Mouse (Mus musculus) cerebellum, adult 11-12 months (tissue): ENCODE measurements at regions not wholly inside any gene's neighbourhood (a gene's known extent, or its start where the extent isn't known, plus 50 kb on each side); places are given as distances from the start of the nearest gene placed in this dataset.

ENCODE experiments used
- DNase-seq: peaks from one replicate; pipeline ENCODE4 v3.0.0; 2022

DNA sequence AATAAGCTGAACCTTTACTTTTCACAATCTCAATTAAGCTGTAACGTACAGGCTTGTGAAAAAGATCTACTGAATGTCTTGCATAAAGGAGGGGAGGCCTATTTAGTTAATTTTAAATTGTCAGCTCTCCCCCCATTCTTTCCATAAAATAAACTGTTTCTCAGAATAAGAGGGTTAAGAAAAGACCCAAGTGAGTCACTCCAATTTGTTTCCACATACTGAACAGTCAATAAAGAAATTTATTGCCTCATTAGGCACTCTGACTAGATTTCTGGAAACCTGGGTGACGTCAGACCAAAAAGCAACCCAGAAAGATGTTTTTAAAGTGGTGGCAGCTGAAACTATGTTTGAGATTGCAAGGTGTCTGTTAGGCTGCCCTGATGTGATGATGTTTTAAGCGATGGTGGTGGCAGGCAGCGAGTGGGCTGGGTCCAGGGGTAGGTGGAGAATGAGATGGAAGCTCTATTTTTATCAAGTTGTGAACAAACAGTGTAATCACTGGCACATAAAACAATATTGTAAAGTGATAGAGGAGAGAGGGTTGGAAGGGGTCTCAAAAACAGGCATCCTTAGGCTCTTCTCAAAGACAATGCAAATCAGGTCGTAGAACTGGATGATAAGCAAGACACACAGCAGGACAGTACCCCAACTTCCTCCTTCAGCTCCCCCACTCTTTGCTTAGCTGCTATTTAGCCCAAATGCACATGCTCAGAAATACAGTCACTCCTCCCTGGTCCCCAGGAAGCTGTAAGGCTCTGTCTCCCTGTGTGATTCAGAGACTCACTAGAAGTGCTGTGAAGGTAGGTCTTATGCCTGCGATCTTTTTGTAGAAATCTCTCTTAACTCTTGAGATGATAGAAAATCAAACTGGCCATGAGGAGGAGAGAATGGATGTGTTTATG is 288.0 kb downstream of the Usp25 start:
- DNase-seq = no peak

DNA sequence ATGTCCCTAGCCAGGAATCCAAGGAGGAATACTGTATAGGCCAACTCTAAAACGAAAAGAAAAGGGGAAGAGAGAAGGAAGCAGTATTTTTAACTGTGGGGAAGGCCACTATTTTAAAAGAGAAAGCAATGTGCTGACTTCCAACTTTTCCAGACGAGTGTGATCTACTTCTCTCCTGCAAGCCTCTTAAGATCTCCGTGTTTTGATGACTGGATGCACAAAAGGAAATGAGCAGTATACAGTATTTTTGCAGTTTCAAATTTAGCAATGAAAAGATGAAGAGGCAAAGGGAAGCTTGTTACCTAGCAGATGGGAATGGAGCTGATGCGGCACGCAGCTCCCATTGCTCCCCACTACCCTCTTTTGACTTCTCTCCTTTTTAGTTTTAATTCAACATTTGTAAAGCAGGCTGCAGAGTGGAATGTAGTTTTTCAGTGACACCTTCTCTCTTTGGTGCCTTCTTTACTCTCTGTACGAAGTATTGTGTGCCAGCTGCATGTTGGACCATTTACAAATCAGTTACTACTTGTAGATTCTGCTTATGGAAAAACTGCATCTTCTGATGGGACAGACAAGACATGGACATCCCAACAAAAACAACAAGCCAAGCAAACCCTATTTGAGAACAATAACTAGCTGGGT is 287.2 kb downstream of the Usp25 start:
- DNase-seq = no peak

DNA sequence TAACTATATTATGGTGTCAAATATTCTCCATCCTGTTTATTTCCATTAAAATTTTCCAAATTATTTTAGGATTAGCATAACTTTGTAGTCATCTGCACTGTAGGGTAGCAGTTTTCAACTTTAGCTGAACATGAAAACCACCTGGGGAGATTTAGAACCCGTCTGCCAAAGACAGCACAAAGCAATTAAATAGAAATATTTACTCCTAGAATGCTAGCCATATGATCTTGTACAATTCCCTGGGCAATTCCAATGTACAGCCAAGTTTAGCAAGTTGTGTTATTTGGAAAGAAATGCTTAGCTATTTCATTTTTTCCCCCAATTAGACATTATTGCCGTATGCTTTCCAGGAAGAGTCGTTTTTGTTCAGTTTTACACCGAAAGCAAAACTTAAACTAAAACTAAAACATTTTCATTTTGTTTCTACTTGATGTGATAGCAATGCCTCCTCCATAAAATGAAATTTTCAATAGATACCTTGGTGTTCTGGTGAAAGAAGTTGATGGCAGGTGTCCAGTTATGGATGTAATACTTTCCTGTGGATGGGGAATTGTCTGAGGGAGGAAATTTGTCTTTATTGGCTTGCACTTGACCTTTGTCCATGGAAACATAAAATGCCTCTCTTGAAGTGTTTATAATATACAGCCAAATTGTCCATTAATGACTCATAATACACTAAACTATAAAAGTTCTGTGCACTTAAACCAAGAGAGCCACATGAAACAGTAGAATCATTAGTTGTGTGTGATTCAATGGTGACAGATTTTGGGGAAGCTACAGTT is 282.3 kb downstream of the Usp25 start:
- DNase-seq = no peak

DNA sequence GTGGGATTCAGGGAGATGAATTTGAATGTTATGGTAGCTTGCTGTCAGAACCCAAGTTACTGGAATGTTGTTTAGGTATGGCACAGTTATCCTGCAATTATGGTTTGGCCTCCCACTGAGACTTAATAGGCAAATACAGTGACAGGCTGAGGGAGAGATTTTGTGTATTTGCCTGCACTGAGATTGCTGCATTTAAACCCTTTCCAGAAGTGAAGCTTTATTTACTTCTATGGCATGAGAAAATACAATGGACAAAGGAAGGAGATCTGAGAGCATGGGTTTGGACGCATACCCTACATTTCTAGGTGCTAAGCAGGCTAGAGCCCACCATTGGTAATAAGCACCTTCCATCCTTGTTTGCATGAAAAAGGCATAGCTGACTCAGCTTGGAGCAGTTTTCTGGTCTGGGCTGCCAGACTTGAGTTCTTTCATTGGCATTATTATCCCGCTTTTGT is 278.8 kb downstream of the Usp25 start:
- no peak for DNase-seq

DNA sequence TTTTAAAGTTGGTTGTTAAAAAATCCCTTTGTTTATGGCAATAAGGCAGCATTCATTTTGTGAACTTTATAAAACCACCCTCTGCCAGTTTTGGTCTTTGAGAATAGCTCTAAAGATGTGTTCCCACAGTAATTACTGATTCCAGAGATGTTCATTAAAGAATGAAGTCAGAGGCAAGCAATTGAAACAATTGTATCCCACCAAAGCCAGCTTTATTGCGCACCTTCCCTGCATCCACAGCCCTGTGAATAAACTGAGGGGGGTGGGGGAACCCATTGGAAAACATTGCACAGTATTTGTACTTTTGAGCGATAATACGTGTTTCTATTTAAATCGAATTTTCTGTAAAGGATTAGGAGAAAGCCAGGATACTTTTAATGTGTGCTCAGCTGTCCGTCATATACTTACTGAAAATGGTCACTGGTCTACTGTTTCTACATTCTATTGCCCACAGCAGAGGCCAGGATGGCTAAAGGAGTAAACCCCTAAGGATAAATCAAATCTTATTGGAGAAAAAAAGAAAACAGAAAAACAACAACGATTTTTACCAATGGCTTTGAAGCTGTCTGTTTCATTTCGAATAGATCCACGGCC is 278.3 kb downstream of the Usp25 start:
- no peak for DNase-seq

DNA sequence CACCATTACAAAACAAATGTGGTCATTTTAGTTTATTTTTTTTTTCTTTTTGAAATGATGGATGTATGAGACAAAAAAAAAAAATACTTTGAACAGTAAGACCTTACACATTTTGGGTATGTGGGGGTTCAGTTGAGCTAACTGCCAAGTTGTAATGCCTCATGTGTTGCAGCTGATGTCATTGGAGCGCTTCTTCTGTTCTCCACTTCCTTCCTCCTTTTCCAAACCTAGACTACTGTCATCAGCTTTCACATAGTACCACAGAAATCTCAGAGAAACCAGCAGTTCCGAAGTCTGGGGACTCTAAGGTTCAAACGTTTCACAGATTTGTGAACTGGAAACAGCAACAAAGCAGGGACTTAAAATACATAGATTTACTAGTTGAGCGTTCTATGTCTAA is 270.7 kb downstream of the Usp25 start:
- DNase-seq = no peak

DNA sequence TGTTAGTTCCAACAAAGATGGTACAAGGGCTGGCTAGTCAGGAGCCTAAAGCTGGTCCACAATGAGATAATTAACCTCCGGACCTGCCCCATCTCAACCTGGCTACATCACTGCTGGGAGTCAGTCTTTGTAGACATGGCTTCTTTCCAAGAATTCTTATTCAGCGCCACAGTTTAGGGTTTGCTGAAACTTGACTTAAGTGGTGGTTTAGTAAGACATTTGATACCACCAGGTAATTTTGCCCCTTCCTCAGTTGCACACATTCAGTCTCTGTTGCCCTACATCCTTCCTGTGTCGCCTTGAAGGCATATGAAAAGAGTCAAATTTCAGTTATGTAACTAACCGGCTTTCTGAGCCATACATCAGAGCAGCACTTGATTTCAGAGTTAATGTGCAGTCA is 266.4 kb downstream of the Usp25 start:
- DNase-seq = no peak

DNA sequence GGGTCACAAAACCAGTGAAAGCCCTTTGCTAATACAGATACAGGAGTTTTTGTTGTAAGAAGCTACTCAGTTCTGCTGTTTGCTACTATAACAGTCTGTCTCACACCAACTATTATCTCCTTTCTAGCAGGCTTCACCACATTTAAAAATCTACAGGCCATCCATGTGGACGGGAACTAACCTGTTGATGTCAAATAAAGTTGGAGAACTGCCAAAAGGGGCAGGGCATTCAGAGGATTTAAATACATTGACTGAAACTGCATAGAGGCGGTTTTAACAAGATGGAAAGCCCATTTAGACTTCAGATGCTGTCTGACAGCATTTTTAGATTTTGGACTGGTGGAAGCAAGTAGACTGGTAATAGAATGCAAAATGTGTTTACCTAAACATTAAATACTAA is 266.0 kb downstream of the Usp25 start:
- no peak for DNase-seq

DNA sequence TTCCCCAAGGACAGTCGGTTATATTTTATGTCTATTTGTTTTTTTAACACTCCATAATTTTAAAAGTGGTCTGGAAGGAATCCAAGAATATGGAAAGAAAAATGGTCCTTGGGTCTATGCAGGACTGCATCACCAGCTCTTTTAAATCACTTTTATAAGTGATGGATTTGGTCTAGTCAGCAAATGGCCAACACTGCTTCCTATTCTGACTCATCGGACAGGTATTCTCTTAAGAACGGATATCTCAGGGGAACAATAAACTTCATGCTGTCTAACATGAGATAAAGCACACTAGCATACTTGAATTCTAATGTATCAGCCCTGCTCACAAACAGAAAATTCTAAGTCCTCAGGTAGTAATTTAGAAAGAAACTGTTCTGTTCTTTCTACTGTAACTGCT is 259.8 kb downstream of the Usp25 start:
- no peak for DNase-seq

DNA sequence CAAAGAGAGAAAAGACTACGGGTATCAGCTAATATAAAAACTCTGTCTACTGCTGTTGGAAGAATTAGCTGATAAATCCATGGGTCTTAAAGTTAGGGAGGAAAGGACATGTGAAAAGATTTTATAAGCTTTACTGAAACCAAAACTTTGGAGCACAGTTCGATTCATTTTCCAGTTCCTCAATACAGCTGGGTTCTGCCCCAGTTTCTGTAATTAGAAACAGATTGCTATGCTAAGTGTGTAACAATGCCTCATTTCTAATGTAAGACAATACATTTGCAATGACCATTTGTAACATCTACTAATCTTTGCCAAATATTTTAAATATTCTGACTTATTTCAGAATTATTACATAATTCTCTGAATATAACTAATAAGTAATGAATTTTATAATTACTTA is 255.4 kb downstream of the Usp25 start:
- no peak for DNase-seq

DNA sequence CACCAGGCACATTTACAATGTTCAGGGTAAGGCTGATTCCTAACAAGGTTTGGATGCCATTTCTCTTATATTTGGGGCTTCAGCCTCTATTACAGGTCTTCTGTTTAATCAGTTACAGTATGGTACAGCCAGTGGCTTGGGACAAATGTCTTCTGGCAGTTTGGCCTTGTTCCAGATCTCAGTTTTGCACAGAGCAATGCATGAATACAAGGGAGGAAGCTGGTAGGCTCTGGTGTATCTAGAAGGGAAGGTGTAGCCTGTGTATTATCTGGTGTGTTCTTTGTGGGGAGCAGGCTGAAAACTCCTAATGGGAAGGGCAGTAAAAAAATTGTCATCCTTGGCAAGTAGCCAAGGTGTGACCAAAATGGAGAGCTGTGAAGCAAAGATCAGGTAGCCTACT is 254.2 kb downstream of the Usp25 start:
- peak; percentile 71 for DNase-seq

DNA sequence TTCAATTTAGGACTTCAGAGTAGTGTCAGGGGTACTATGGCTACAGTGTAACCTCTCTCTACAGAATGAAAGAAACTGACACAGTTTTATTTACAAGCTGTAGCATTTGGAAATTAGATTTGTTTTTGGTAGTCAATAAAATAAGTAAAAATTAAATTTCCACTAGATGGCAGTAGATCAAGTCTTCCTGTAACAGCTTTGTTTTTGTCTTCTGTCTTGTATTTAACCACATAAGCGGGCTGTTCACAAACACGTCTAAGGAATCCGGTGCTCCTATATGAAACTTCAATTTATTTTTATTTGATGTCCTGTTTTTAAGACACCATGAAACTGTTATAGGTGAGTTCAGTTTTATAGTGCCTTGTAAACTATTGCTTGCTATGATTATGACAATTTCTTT is 238.8 kb downstream of the Usp25 start:
- DNase-seq = no peak

DNA sequence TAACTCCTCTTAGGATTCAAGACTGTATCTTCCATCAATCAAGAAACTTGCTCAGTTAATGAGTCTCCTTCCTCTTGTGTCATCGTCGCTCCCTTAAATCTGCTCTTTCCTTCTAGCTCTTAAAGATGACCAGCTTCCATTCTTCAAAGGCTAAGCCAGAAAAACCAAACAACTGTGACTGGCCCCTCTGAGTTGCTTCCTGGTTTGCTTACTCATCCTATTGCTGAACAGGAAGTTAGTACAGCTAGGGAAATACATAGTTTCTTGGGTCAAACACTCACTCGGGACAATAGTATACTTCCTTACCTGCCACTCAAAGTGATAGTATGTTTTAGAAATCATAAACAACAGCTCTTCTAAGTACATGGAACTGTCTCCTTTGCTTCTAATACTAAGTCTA is 237.9 kb downstream of the Usp25 start:
- DNase-seq = no peak

DNA sequence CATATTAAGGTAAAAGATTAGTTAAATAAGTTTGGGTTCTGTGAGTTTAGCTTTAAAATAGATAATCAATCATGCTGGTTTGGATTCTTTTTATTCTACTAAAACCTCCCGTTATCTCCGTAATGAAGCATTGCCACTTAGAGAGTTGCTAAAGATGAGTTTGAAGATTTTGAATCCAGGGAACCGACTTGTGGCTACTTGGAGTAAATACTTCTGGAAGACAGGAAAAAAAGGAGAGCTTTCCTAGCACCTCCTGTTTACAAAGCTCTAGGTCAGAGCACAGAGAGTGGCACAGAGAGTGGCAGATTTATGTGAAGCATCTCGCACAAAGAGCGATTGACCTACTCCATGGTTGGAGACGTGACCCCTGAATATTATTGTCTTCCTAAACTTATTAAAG is 227.4 kb downstream of the Usp25 start:
- DNase-seq = no peak

DNA sequence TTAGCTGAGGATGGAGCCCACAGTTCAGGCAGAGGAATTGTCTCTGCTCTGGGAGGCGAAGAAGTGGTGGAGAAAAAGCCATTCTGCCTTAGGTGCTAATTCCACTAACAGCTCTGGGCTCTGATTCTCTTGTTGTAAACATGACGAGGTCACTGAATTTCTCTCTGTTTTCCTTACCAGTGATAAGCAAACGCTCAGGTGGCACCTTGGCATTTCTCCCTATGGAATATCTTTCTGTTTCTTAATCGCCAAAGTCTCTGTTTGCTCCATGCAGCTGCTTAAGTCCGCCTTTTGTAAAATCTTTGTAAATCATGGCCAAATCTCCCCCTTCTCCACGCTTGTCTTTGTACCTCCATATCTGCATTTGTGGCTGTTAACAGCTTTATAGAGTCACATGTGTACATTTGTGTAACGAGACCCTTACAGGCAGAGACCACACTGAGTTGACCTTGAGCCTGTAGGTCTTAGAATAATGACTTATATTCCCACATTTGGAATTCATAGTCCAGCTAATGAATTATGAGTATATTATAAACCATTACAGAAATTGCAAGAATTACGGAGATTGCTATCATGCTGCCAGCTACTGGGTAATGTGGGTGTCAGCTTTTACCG is 225.8 kb downstream of the Usp25 start:
- DNase-seq = peak; percentile 13

DNA sequence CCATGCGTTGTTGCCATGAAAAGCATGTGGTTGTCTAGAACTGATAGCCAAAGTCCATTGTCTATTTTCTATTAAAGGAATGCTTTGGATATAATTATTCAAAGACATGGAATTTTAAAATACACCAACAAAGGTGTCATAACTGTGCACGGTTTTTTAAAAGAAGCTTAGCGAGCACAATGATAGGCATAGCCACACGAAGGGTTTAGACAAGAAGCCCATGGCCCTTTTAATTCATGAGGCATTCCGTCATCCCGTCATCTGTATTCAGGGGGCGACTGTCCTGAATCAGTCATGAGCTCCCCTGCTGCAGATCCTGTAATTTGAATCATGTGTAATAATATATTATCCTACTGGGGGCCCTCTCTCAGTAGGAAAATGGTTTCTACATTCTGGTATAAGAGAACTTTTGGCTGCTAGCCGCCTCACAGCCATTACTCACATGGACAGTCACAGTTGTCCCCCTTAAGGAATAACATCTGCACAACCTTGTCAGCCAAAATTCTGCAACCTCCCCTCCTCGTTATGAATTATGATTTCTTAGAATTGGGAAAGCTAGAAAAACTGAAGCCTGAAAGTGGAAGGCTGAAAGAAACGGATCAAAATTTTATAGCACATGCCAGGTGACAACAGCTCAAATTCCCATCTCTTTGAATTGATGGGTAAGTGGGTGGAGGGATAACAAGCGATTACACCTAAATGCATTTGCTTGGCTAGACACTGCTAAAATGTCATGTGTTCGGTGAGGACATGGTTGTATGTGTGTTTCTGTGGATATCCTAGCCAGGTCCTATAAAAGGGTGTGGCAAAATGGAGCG is 225.1 kb downstream of the Usp25 start:
- peak; percentile 10 for DNase-seq

DNA sequence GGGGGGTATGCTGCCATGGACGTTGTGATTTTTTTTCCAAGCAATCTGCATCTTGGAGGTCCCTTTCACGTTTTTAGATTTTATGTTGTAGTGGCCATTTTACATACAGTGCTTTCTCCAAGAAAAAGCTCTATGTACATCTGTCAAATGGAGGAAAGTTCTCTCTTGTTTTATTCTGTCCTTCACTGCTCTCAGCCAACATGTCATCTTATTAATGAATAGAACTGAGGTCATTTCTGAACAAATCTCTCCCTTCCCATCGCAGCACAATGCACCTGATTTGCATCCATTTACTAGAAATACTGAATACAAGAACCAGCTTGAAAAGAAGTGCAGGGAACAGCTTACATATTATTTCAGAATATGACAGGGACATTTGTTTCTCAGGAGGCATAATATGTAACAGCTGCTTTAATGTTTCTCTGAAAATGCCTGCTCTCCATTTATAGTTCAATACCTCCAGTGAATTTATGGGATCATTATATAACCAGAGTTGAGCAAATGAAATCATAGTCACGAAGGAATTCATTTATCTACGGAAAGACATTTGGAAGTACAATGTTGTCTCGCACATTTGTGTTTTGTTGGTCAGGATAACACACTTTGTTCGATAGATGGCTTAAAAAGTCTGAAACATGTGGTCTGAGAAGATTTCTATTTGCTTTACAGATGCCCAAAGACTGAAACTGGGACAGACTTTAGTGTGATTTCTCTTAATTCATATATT is 224.3 kb downstream of the Usp25 start:
- DNase-seq = no peak

DNA sequence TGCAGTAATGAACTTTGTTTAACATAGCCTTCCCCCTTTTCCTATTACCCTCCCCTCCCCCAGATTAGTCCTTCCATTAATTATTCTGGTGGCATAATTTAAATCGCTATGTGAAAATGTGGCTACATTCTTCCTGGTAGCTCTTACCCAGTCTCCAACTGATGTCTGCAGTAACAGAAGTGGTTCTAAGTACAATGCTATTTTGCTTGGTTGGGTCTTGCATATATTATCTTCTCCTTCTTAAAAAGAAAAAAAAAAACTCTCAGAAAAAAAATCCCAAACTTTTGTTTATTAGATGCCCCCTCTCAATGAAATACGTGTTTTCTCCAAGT is 223.7 kb downstream of the Usp25 start:
- no peak for DNase-seq

DNA sequence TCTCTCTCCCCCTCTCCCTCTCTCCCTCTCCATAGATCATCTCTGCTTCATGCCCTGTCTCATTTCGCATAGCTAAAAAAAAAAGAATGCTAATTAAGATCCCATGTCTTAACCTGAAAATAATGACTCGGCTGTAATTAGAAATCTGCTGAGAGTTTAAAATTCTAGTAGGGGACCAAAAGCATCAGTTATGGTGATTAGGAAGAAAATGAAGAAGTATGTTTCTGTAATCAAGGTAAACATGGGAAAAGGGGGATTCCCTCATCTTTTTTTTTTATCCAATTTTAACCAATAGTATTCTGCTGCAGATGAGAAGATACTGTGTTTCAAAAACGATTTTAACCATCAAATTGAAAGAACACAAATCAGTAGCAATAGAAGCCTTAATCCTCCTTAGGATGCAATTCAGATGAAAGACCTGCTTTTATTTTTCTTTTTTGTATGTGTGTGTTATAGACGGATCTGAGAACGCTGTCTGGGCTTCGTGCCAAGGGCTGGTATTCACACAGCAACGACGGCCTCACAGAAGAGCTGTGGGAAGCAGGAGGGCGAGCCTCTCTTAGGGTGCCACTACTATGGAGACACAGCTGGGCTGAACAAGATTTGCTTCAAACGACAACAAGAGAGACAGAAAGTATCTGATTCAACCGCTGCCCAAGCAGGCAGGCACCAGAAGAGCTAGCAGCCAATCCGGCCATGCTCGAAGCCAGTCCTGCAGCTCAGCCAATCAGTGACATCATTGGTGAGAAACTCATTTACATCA is 223.2 kb downstream of the Usp25 start:
- DNase-seq = peak; percentile 79

DNA sequence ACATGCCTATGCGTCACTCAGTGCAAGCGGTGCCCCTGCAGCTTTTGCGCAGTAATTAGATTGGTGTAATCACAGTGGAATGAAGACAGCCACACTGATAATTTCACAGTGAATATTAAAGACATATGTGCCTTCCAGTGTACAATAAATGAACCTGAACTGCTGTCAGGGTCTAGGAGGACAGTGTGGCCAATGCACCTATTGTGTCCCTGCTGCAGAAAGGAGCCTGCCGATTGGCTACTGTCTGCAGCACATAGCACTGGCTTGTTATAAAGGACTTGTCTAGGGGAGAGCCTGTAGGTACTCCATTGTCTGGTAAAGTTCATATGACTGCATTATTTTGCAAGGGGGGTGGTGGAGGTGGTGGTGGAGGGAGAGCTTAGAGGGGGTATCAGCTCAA is 222.5 kb downstream of the Usp25 start:
- DNase-seq = peak; percentile 70

DNA sequence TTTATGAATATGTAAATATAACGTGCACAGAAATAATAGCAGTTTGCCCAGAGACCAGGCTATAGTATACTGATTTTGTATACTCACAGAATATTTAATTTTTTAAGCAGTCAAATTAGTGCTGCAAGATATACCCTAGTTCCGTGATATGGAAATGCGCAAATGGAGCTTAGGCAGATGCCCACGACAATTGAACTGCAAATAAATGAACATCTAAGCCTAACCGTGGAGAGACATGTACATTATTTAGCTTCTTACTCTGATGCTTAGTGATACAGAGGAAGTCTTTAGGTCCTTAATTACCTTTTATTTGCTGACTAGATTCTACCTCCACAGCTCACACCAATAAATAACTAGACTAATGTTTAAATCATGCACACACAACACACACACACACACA is 221.9 kb downstream of the Usp25 start:
- DNase-seq = no peak
